Mouse (Mus musculus) CH12.LX (cell line): ENCODE data around the gene Rsph14.

ENCODE experiments used
- CHD2 ChIP-seq: IDR thresholded peaks from 2 replicates; pipeline ENCODE4 v1.6.1; 2011; ENCODE audit warnings: low read length, improper control_type of control experiment
- CTCF ChIP-seq, 2 experiments: IDR thresholded peaks in 1 of 2; conservative IDR thresholded peaks in 1 of 2; 2 replicates each; pipeline ENCODE4 v1.5.1; 2011 to 2012; ENCODE audit warnings: low read depth in 2 of 2, low read length in 2 of 2, improper control_type of control experiment in 1 of 2, inconsistent platforms in 1 of 2, mild to moderate bottlenecking in 1 of 2, moderate library complexity in 1 of 2
- EP300 ChIP-seq: IDR thresholded peaks from 2 replicates; pipeline ENCODE4 v1.6.1; 2011; ENCODE audit warnings: low read length, improper control_type of control experiment
- GABPA ChIP-seq: IDR thresholded peaks from 2 replicates; pipeline ENCODE4 v1.6.1; 2012; ENCODE audit warnings: low read depth, low read length, improper control_type of control experiment, inconsistent platforms; ENCODE audit not compliant: insufficient replicate concordance
- HCFC1 ChIP-seq: IDR thresholded peaks from 2 replicates; pipeline ENCODE4 v1.6.1; 2012; ENCODE audit warnings: low read depth, mild to moderate bottlenecking, inconsistent platforms, low read length, improper control_type of control experiment
- JUND ChIP-seq: conservative IDR thresholded peaks from 2 replicates; pipeline ENCODE4 v1.6.1; 2011; ENCODE audit warnings: low read depth, low read length, improper control_type of control experiment
- KAT2A ChIP-seq: IDR thresholded peaks from 2 replicates; pipeline ENCODE4 v1.6.1; 2012; ENCODE audit warnings: low read length, improper control_type of control experiment, inconsistent platforms; ENCODE audit not compliant: insufficient replicate concordance
- POLR2A ChIP-seq: IDR thresholded peaks from 2 replicates; pipeline ENCODE4 v1.6.1; 2011; ENCODE audit warnings: low read depth, mild to moderate bottlenecking, improper control_type of control experiment, low read length
- POLR2AphosphoS2 ChIP-seq: IDR thresholded peaks from 2 replicates; pipeline ENCODE4 v1.6.1; 2011; ENCODE audit warnings: low read depth, low read length, improper control_type of control experiment
- RCOR1 ChIP-seq: conservative IDR thresholded peaks from 2 replicates; pipeline ENCODE4 v1.6.1; 2012; ENCODE audit warnings: low read depth, mild to moderate bottlenecking, inconsistent platforms, low read length, improper control_type of control experiment
- SIN3A ChIP-seq: IDR thresholded peaks from 2 replicates; pipeline ENCODE4 v1.6.1; 2012; ENCODE audit warnings: low read length, improper control_type of control experiment, inconsistent platforms
- TCF12 ChIP-seq: IDR thresholded peaks from 2 replicates; pipeline ENCODE4 v1.6.1; 2014; ENCODE audit warnings: low read depth, mild to moderate bottlenecking, inconsistent platforms, low read length, improper control_type of control experiment
- USF2 ChIP-seq: conservative IDR thresholded peaks from 2 replicates; pipeline ENCODE4 v1.6.1; 2011; ENCODE audit warnings: low read depth, low read length, improper control_type of control experiment
- ZMIZ1 ChIP-seq: IDR thresholded peaks from 2 replicates; pipeline ENCODE4 v1.6.1; 2012; ENCODE audit warnings: low read depth, mild to moderate bottlenecking, inconsistent platforms, low read length, improper control_type of control experiment

DNA sequence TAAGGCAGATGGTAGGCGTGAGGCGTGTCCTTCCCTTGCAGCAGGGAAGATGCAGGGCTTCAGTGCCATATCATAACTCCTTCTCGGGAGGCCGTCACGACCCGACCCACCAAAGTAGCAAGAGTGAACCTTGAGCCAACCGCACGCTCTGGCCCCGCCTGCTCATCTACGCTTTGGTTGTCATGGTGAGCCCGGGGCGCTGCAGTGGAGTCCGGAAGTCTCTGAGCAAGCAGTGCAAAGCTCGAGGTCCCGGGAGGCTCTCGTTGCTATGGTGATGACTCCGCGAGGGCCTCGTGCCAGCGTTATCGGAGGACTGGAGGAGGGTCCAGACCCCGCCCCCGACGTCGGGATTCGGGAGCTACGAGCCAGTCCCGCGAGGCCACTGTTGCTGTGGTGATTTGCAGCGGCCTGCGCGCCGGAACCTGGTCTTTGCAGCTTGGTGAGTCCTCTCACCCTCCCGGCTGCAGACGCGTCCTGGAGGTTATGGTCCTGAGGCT is 4.5 kb upstream of the Rsph14 start, which contains the start of gene Rab36:
- TF ChIP-seq POLR2A = no peak; the same call in 1 of the 2 replicates
- TF ChIP-seq JUND = no peak
- no peak for TF ChIP-seq POLR2AphosphoS2
- no peak for TF ChIP-seq EP300
- no peak for TF ChIP-seq USF2
- no peak for TF ChIP-seq RCOR1
- no peak for TF ChIP-seq CHD2
- TF ChIP-seq TCF12 = no peak
- TF ChIP-seq GABPA = no peak
- TF ChIP-seq HCFC1 = no peak
- TF ChIP-seq CTCF (conservative IDR thresholded peaks at IDR 0.05 in 1 of 2, IDR thresholded peaks at IDR 0.05 in 1 of 2; ENCODE audit: low read depth in 2 of 2, low read length in 2 of 2) = no peak
- peak; percentile 83 for TF ChIP-seq SIN3A
- no peak for TF ChIP-seq KAT2A
- TF ChIP-seq ZMIZ1 = no peak
